Mouse (Mus musculus): ENCODE results near the gene E330017A01Rik.
A peak's percentile ranks its signal among the peaks of the same experiment; 100 is the strongest.
"Not testable (repeated sequence)": the region's sequence is repeated elsewhere in the genome, so short reads cannot be mapped to it uniquely, and the experiment has no call there.

Gene E330017A01Rik

GRCm38 (mm10) chr16:58638689-58639175 lies at the start of gene E330017A01Rik:
Gene E330017A01Rik, minus strand, starts transcription at chr16:58638739.
- no peak for DNase-seq (ENCODE audit: low spot score)

DNA sequence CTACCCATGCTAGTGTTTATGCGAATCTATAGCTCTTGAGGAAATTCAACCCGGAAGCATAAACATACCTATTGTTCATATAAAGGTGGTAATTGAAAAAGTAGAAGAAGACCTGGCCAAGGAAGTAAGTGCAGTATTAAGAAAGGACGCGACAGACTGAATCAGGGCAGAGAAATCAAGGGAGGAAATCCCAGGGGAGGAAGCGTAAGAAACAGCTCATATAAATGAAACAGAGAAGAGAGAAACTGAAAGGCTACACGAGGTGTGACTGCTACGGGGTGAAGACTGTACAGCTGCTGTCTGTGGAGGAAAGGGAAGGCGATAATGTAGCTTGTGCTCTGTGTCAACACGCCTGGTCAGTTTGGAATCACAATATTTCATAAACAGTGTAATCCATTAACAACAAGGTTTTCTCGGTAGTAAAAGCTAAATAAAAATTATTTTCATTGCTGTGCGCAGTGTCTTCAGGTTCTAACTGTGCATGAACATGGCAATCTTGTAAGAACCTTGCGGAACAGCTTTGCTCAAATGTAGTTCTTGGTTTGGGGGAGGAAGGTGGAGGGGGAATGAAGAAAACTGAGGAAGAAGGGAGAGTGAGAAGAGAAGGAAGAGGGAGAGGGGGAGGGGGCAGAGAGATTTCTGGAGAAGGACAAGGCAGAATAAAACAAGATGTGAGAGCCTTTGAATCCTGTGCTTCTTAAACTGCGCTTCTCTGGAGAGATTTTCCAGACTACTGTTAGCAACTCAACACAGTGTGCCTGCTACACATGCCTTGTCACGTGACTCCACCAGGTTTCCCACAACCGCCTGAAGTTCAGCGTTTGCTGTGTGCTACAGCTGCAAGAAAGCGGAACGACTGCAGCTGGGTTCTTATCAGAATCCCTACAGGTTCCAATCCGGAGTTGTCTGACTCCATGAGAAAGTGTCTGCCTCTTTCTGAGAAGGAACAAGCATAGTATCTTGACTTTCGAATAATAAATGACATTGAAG lies 47.3 kb upstream of the E330017A01Rik start:
- DNase-seq (ENCODE audit: low spot score) = no peak

- DNase-seq (ENCODE audit: low spot score) = no peak
Observed at GRCm38 (mm10) chr16:58684537-58684936, 46.0 kb upstream of the E330017A01Rik start.

DNA sequence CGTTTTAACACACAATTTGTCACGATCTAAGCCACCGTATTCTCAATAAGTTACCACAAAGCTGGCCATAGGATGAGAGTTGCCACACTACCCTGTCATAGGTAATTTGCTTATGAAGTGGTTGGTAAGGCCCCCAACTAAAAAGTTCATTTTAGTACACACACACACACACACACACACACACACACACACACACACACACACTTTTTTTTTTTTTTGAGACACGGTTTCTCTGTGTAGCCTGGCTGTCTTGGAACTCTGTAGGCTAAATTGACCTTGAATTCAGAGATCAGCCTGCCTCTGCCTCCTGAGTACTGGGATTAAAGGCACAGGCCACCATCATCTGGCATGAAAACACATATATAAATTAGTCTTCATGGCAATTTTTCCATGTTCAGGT lies 45.4 kb upstream of the E330017A01Rik start:
- no peak for DNase-seq (ENCODE audit: low spot score)

DNA sequence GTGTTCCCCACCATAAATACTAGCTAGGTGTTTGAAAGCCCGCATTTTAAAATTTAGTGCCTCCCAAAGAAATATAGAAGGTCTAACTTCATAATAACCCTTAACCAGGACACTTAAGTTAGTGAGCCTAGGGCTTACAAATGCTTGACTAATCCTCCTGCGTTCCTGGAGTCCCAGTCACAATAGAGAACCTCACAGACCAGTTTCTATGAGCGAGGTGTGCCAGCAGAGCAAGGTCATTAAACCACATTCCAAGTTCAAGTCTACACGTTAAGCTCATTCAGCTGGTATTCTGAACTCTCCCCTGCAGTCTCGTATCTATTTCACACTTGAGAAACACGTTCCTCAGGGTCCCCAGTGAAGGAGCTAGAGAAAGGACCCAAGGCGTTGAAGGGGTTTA lies 44.3 kb upstream of the E330017A01Rik start:
- no peak for DNase-seq (ENCODE audit: low spot score)

- DNase-seq (ENCODE audit: low spot score) = no peak
Observed at GRCm38 (mm10) chr16:58682046-58682445, 43.5 kb upstream of the E330017A01Rik start.

GRCm38 (mm10) chr16:58678660-58679059 lies 40.1 kb upstream of the E330017A01Rik start:
- DNase-seq (ENCODE audit: low spot score) = no peak

GRCm38 (mm10) chr16:58677491-58677890 lies 39.0 kb upstream of the E330017A01Rik start:
- DNase-seq (ENCODE audit: low spot score) = no peak

DNA sequence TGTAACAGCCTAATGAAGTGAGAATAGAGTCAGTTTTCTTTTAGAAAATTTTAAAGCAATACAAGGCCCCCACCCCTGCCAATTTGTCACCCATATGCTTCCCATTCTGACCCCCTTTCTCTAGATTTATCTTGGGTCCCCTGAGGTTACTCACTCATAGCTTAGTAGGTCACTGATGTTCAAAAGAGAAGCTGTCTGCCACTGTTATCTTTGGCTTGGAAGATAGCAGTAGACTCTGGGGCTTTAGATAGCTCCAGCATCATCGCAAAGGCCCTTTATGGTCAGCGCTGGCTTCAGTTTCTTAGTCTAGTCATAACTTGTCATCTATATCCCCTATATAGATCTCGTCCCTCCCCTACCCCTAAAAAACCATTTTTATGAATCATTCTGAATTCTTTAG lies 38.1 kb upstream of the E330017A01Rik start:
- DNase-seq (ENCODE audit: low spot score) = no peak

DNA sequence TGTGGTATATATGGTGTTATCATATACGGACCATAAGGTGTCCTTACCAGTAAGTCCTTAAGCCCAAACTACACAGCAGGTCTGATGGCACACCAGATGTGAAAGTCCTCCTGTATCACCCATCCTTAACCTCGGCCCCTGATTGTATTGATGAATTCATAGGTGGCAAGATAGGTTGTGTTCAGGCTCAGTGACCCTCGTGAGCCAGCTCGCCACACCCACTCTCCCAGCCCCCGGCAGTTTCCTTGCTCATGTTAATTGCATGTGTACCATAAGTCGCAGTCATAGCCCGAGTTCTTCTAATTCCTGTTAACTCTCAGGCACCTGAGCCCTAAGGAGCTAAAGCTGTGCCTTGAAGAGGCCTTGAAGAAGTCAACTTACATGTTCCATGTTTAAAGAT lies 37.6 kb upstream of the E330017A01Rik start:
- no peak for DNase-seq (ENCODE audit: low spot score)

DNA sequence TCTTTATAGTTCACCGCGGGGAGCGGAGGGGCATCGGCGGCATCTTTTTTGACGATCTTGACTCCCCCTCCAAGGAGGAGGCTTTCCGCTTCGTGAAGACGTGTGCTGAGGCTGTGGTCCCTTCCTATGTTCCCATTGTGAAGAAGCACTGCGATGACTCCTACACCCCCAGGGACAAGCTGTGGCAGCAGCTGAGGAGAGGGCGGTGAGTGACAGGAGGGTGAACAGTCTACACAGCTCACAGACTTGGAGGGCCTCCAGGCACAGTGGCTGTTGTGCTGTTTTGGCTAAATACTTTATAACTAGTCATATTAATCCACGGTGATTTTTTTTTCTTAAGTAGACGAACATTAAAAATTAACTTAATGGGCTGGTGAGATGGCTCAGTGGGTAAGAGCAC lies 36.7 kb upstream of the E330017A01Rik start:
- DNase-seq (ENCODE audit: low spot score) = no peak

- no peak for DNase-seq (ENCODE audit: low spot score)
Observed at GRCm38 (mm10) chr16:58673811-58674410, 35.4 kb upstream of the E330017A01Rik start.

GRCm38 (mm10) chr16:58672396-58672795 lies 33.9 kb upstream of the E330017A01Rik start:
- DNase-seq (ENCODE audit: low spot score) = no peak

DNA sequence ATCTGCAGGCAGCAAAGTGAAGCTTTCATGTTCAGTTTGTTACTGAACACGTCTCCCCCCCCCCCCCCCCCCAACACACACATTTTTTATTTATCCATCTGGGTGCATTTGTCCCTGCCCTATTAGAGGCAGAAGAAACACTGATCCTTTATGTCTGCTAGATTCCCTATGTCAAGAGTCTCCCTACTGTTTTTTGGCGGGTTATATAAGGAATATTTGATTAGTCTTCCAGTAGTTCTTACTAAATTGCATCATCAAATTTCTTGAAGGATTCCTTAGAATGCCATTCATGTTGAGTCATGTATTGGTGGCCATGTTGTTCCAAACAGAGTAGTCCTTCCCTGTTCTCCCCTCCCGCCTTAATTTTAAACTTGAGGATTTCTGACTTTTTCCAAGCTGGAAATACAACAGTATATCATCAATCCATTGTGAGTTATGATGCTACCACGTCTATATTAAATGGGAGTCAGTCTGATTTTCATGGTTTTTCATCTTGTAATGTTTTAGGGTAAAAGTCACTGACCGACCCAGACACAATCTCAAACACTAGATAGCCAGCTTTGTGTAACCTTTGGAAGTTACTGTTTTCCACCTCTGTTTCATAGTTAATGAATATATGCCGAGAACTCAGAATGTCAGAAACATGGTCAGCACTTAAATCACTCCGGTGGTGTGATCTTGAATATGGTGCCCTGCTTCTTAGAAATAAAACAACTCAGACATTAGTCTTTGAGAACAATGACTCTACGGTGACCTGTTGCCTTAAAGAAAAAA lies 32.9 kb upstream of the E330017A01Rik start:
- DNase-seq (ENCODE audit: low spot score) = no peak

DNA sequence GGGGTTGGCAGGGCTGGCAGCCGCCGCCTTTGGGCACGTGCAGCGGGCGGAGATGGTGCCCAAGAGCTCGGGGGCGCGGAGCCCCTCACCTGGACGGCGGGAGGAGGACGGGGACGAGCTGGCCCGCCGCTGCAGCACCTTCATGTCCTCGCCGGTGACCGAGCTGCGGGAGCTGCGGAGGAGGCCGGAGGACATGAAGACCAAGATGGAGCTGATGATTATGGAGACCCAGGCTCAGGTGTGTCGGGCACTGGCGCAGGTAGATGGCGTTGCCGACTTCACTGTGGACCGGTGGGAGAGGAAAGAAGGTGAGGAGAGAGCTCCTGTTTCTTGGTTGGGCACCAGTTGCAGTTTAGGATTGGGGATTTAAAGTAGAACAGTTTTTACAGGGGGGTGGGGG lies 32.1 kb upstream of the E330017A01Rik start:
- peak; percentile 46 for DNase-seq (ENCODE audit: low spot score)

GRCm38 (mm10) chr16:58669917-58670630 lies 31.5 kb upstream of the E330017A01Rik start, which contains the start of gene Cpox:
Gene Cpox, plus strand, starts transcription at chr16:58670292.
- peak; percentile 91 for DNase-seq (ENCODE audit: low spot score)

- DNase-seq (ENCODE audit: low spot score) = peak; percentile 21
Observed at GRCm38 (mm10) chr16:58669264-58669663, 30.7 kb upstream of the E330017A01Rik start.

GRCm38 (mm10) chr16:58668586-58668985 lies 30.0 kb upstream of the E330017A01Rik start:
- no peak for DNase-seq (ENCODE audit: low spot score)

- DNase-seq (ENCODE audit: low spot score) = not testable (repeated sequence)
Observed at GRCm38 (mm10) chr16:58666681-58667080, 28.1 kb upstream of the E330017A01Rik start.

GRCm38 (mm10) chr16:58665137-58665536 lies 26.6 kb upstream of the E330017A01Rik start:
- DNase-seq (ENCODE audit: low spot score) = not testable (repeated sequence)

- DNase-seq (ENCODE audit: low spot score) = no peak
Observed at GRCm38 (mm10) chr16:58663816-58664215, 25.3 kb upstream of the E330017A01Rik start.
